Comparison of ENCODE assay signal across 15 mouse cellular contexts in genomic region chr1:25063964-25064363, GRCm38 (mm10).
DNase-seq lines count a peak whose midpoint lies in the region; ATAC-seq lines count a peak whose summit lies in the region.
"Had no signal": no experiment of that assay in that cellular context is flagged by ENCODE, and none has a peak within 500 bp of the region (broad histone marks: within the 10 kb centered on the region; RNA-seq: fewer than 3 reads in every experiment).

No protein-coding gene starts in this region.

- ATAC-seq in kidney, embryonic 14.5 days (ENCODE audit: low FRiP score, low TSS enrichment), result no peak
- peak; percentile 82 for ATAC-seq in intestine, embryonic 16.5 days
- ATAC-seq: forebrain, embryonic 16.5 days had no signal

- H3K4me3 ChIP-seq in kidney, embryonic 14.5 days (ENCODE audit: low read length), result no peak overlapping the region
- no peak overlapping the region for H3K4me3 ChIP-seq in intestine, embryonic 16.5 days (ENCODE audit: low read length)
- H3K4me3 ChIP-seq: gastrocnemius, adult 2 months; hindbrain, embryonic 13.5 days; neural tube, embryonic 13.5 days had no signal

- no peak for DNase-seq in kidney, postnatal 25 days
- peak; percentile 42 for DNase-seq in ES-CJ7 (ENCODE audit: low read depth, low spot score)
- DNase-seq in lung, postnatal 25 days (ENCODE audit: low spot score), result peak; percentile 55
- DNase-seq in B cell, adult 2 months, result no peak
- no peak for DNase-seq in thymus, postnatal 4 days
- DNase-seq in right cerebral cortex, postnatal 36 days (ENCODE audit: low spot score in 2 of 2), result no peak
- DNase-seq: cerebellum, postnatal 36 days; gastrocnemius, adult 2 months; kidney, postnatal 10 days; layer of hippocampus, adult 9-11 months had no signal

- H3K27ac ChIP-seq in kidney, embryonic 14.5 days (ENCODE audit: low read depth, low read length), result no peak overlapping the region
- no peak overlapping the region for H3K27ac ChIP-seq in intestine, embryonic 16.5 days (ENCODE audit: low read length)
- H3K27ac ChIP-seq: gastrocnemius, adult 2 months; hindbrain, embryonic 13.5 days; neural tube, embryonic 13.5 days had no signal

- H3K9me3 ChIP-seq in kidney, embryonic 14.5 days (ENCODE audit: control insufficient read depth, low read length), result no peaks in the 10 kb centered on the region
- H3K9me3 ChIP-seq in intestine, embryonic 16.5 days (ENCODE audit: control insufficient read depth, low read length), result no peaks in the 10 kb centered on the region
- H3K9me3 ChIP-seq: hindbrain, embryonic 13.5 days; neural tube, embryonic 13.5 days had no signal

- H3K4me1 ChIP-seq in kidney, embryonic 14.5 days (ENCODE audit: control insufficient read depth, insufficient read depth, low read length), result no peaks in the 10 kb centered on the region
- H3K4me1 ChIP-seq in intestine, embryonic 16.5 days (ENCODE audit: control insufficient read depth, insufficient read depth, low read length), result no peaks in the 10 kb centered on the region
- H3K4me1 ChIP-seq: hindbrain, embryonic 13.5 days; neural tube, embryonic 13.5 days had no signal

- H3K9ac ChIP-seq in kidney, embryonic 14.5 days (ENCODE audit: low read depth, low read length), result no peak overlapping the region
- no peak overlapping the region for H3K9ac ChIP-seq in intestine, embryonic 16.5 days (ENCODE audit: low read depth, low read length)
- H3K9ac ChIP-seq: hindbrain, embryonic 13.5 days; neural tube, embryonic 13.5 days had no signal

- H3K27me3 ChIP-seq in kidney, embryonic 14.5 days (ENCODE audit: control insufficient read depth, insufficient read depth, low read length), result no peaks in the 10 kb centered on the region
- H3K27me3 ChIP-seq in intestine, embryonic 16.5 days (replicated peaks; ENCODE audit: control insufficient read depth, insufficient read depth, low read length), result no peaks in the 10 kb centered on the region
- H3K27me3 ChIP-seq: hindbrain, embryonic 13.5 days; neural tube, embryonic 13.5 days had no signal

- no peaks in the 10 kb centered on the region for H3K36me3 ChIP-seq in kidney, embryonic 14.5 days (ENCODE audit: control insufficient read depth, insufficient read depth, low read length)
- H3K36me3 ChIP-seq in intestine, embryonic 16.5 days (ENCODE audit: control insufficient read depth, insufficient read depth, low read length), result no peaks in the 10 kb centered on the region

- 11% methylated on average over 6 of the region's 6 CpGs for WGBS in kidney, embryonic 14.5 days
- 18% methylated on average over 6 of the region's 6 CpGs for WGBS in intestine, embryonic 16.5 days

- 0 out of 2 replicates have a peak overlapping the region, but pooled peaks have one; percentile 12 for H3K4me2 ChIP-seq in kidney, embryonic 14.5 days (replicated peaks; ENCODE audit: low read depth, low read length)
- peak overlapping the region; percentile 17; the same call in 1 of the 2 replicates for H3K4me2 ChIP-seq in intestine, embryonic 16.5 days (ENCODE audit: low read depth, low read length)
- H3K4me2 ChIP-seq: hindbrain, embryonic 13.5 days; neural tube, embryonic 13.5 days had no signal

Comparison
In these comparisons a context has a peak if more than half of its experiments do, and no peak if none do; other contexts are left out.
1. DNase-seq: peak in ES-CJ7 (single experiment) and lung, postnatal 25 days (single experiment); none in kidney, postnatal 25 days (0 of 2), B cell, adult 2 months (0 of 2), thymus, postnatal 4 days (single experiment) and right cerebral cortex, postnatal 36 days (0 of 2).